Mouse (Mus musculus) erythroblast, embryonic 14.5 days (primary cell): ENCODE measurements around the gene Rpn2.

Source experiments
- GATA1 ChIP-seq: IDR thresholded peaks from 2 replicates; pipeline ENCODE4 v1.6.1; 2012; ENCODE audit warnings: low read length, inconsistent platforms, mixed read lengths
- TAL1 ChIP-seq: IDR thresholded peaks from 3 replicates; pipeline ENCODE4 v1.6.1; 2012; ENCODE audit warnings: low read length, inconsistent platforms, mixed read lengths

DNA sequence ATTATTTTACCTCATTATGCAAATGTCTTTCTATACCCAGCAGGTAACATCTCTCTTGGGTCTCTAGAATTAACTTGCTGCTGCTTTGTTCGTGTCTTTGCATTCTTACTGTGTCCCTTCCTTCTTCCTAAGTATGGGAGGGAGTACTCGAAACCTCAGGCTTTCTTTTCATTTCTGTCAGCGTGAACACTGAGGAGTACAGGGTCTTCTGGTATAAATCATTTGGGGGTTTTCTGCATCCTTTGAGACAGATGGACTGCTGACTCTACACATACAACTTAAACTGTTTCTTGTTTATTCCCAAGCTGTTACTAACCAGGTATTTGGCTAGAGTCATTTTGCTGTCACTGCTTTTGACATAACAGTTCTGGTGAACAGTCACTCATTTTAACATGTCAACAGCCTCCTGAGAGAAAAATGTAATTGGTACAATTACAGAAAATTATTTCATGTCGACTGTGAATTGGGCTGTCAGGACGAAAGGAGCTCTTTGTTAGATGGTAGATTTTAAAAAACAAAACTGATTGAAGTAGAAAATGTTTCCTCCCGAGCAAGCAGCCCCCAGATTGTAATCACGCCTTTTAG lies 17.4 kb downstream of the Rpn2 start:
- no peak for TF ChIP-seq TAL1
- TF ChIP-seq GATA1, result no peak
